Mouse (Mus musculus) forebrain, embryonic 10.5 days (tissue): ENCODE data around the gene C130032M10Rik. TPM values are rescaled to one million over a fixed set of nuclear protein-coding genes. Genes with fewer than 3 reads are reported as not detected.

ENCODE experiments used
- DNase-seq: peaks from one replicate; pipeline ENCODE4 v3.0.0-alpha.2; 2017; ENCODE audit warnings: low spot score; ENCODE audit errors: extremely low spot score
- H3K27ac ChIP-seq: fragments of 300-500 bp; sonication (generic); 2 replicates; pipeline ENCODE4 v1.5.1; 2016; ENCODE audit warnings: mild to moderate bottlenecking
- H3K27me3 ChIP-seq: fragments of 300-500 bp; sonication (generic); 2 replicates; pipeline ENCODE4 v1.6.1; 2016; ENCODE audit warnings: mild to moderate bottlenecking; ENCODE audit not compliant: poor library complexity, severe bottlenecking
- H3K36me3 ChIP-seq: fragments of 300-500 bp; sonication (generic); replicated peaks from 2 replicates; pipeline ENCODE4 v1.6.1; 2016; ENCODE audit warnings: mild to moderate bottlenecking, moderate library complexity
- H3K4me1 ChIP-seq: fragments of 300-500 bp; sonication (generic); 2 replicates; pipeline ENCODE4 v1.6.1; 2016
- H3K4me3 ChIP-seq: fragments of 300-500 bp; sonication (generic); 2 replicates; pipeline ENCODE4 v1.5.1; 2016; ENCODE audit warnings: mild to moderate bottlenecking, moderate library complexity
- H3K9me3 ChIP-seq: fragments of 300-500 bp; sonication (generic); 2 replicates; pipeline ENCODE4 v1.6.1; 2016; ENCODE audit warnings: mild to moderate bottlenecking, moderate library complexity
- WGBS: fragments of 180-500 bp; shearing (Covaris S2); methylation state at CpG from one replicate; pipeline ENCODE4 v1.1.7; 2016; 5-methylcytosine and 5-hydroxymethylcytosine counted together
- polyA plus RNA-seq: library from polyadenylated mRNA; unstranded; fragments of >200 nt; fragmentation: Nextera tagmentation; extraction: Ambion mirVana; gene quantifications from 2 replicates; pipeline ENCODE4 v1.2.1, GENCODE M21; 2016

The C130032M10Rik gene
- polyA plus RNA-seq, 1 experiment from 2014 or later, result 1.2 TPM

DNA sequence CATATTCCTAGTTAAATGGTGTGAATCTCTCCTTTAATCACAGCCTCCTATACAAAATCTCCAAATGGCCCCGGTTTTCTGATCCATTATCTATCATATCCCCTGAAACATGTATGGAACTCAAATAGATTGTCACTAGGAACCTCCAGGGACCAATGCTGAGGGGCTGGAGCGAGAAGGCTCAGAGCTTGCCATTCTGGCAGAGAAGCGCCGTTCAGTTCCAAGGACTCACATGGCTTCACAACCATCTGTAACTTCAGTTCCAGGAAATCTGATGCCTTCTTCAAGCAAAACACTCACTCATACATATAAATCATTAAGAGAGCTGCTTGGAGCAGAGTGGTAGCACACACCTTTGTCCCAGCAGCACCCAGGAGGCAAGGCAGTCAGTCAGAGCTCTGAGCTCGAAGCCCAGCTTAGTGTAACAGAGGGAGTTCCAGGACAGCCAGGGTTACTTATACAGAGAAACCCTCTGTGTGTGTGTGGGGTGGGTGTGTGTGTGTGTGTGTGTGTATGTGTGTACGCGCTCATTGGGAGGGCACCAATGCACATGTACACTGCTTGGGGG is 23.6 kb downstream of the C130032M10Rik start:
- Histone ChIP-seq H3K4me3 (no peak overlapping the region), H3K9me3 (no peaks in the 10 kb centered on the region), H3K4me1 (peaks cover 91% of the 10 kb centered on the region), H3K27ac (0 out of 2 replicates have a peak overlapping the region, but pooled peaks have one; percentile 27), H3K36me3 (peaks cover 12% of the 10 kb centered on the region), H3K27me3 (no peaks in the 10 kb centered on the region)
- DNase-seq, result no peak
- WGBS, result 84% methylated on average over 7 of the region's 7 CpGs

- Histone ChIP-seq H3K9me3 (no peaks in the 10 kb centered on the region), H3K36me3 (peaks cover 12% of the 10 kb centered on the region), H3K4me3 (no peak overlapping the region), H3K27ac (peak overlapping the region; percentile 44; the same call in 1 of the 2 replicates), H3K4me1 (peaks cover 91% of the 10 kb centered on the region), H3K27me3 (no peaks in the 10 kb centered on the region)
- DNase-seq, result no peak
- WGBS, result 46% methylated on average over 1 of the region's 1 CpGs
These were observed 25.8 kb downstream of the C130032M10Rik start for GRCm38 (mm10) chr9:114541279-114541741.

DNA sequence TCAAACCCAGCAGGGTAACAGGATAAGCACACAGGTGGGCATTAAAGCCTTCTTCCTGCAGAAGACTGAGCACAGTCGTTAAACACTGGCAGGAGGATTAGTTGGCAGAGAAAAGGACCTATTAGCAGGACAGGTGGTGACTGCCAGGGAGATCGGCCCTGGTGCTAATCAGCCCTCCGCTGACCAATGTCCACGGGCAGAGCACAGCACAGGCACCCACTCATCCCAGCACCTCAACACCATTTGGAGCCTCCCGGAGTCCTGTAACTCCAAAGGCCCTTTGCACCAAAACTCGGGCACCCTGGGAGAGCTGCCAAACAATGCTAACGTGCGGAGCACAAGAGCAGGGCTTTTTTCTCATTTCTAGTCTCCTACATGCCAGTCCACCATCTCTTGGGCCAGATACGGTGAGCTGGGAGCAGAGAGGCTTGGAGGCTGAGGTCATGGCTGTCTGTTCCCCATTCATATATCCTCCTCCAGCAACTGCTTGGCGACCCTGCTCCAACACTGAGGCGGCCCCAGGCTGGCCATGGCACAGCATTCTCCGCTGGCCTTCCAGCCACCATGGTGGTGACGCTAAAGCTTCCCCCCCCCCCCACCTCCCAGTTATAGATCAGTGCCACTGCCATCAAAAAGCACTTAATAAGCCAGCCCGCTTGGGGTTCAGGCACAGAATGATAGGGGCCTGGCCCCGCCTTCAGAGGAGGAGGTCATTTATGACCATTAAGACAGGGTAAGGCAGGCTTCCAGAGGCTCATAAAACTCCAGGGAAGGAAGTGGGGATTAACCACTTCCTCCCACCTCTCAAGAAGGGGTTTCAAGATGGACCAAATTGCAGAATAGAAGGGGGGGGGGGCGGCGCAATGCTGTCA is 28.6 kb downstream of the C130032M10Rik start:
- no peak for DNase-seq
- H3K27me3 ChIP-seq, result no peaks in the 10 kb centered on the region; the same call in 1 of the 2 replicates
- peak overlapping the region; percentile 40; the same call in 1 of the 2 replicates for H3K27ac ChIP-seq
- H3K36me3 ChIP-seq, result peaks cover 12% of the 10 kb centered on the region
- no peaks in the 10 kb centered on the region for H3K9me3 ChIP-seq
- H3K4me3 ChIP-seq, result no peak overlapping the region
- peaks cover 91% of the 10 kb centered on the region for H3K4me1 ChIP-seq
- WGBS, result 73% methylated on average over 17 of the region's 17 CpGs

DNA sequence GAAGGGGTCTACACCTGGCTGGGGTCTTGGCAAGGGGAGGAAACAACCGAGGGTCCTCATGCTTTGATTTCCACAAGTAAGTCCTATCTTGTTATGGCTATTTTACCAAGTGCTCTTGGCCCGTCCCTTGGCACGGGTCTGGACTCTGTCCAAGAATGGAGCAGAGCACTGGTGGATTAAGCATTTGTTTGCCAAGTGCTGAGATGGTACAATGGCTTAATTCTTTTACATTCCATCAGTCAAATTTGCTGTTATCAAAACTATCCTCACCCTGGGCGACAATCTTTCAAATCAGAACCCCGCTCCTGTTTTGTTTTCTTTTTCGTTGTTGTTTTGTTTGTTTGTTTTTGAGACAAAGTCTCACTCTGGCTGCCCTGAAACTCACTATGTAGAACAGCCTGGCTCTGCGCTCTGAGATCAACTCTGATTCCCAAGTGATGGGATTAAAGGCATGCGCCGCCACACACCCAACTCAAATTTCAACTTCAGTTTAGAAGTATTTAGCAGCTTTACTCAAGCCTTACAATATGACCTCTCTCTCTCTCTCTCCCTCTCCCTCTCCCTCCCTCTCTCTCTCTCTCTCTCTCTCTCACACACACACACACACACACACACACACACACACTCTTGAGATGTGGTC is 29.4 kb downstream of the C130032M10Rik start:
- Histone ChIP-seq H3K36me3 (peaks cover 12% of the 10 kb centered on the region), H3K9me3 (no peaks in the 10 kb centered on the region), H3K27me3 (no peaks in the 10 kb centered on the region; the same call in 1 of the 2 replicates), H3K27ac (peak overlapping the region; percentile 69), H3K4me1 (peaks cover 95% of the 10 kb centered on the region), H3K4me3 (no peak overlapping the region)
- 45% methylated on average over 9 of the region's 9 CpGs for WGBS
- no peak for DNase-seq

GRCm38 (mm10) chr9:114546765-114547164 is 31.3 kb downstream of the C130032M10Rik start:
- DNase-seq, result no peak
- H3K27me3 ChIP-seq, result no peaks in the 10 kb centered on the region; the same call in 1 of the 2 replicates
- peaks cover 93% of the 10 kb centered on the region for H3K4me1 ChIP-seq
- no peak overlapping the region for H3K4me3 ChIP-seq
- no peaks in the 10 kb centered on the region for H3K9me3 ChIP-seq
- peaks cover under 1% of the 10 kb centered on the region for H3K36me3 ChIP-seq
- H3K27ac ChIP-seq, result peak overlapping the region; percentile 73; the same call in 1 of the 2 replicates
- 71% methylated on average over 12 of the region's 12 CpGs for WGBS

DNA sequence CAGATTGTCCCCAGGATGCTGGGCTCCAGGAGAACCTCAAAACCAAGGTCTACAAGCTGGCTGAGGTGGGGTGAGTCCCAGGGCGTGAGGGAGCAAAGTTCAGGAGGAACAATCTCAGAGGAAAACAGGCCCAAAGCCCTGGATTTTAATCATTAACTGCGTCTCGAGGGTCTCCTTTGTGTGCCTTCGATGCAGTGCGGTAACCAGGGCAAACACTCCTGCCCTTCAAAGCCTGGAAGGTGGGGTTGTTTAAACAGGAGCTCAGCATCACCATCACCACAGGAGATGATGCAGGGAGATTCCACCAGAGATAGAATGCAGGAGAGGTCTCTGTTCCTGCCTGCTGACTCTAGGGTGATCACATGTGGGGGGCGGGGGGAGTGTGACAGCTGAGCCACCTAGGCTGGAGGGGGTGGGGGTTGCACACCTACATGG is 32.2 kb downstream of the C130032M10Rik start:
- 18% methylated on average over 6 of the region's 6 CpGs for WGBS

DNA sequence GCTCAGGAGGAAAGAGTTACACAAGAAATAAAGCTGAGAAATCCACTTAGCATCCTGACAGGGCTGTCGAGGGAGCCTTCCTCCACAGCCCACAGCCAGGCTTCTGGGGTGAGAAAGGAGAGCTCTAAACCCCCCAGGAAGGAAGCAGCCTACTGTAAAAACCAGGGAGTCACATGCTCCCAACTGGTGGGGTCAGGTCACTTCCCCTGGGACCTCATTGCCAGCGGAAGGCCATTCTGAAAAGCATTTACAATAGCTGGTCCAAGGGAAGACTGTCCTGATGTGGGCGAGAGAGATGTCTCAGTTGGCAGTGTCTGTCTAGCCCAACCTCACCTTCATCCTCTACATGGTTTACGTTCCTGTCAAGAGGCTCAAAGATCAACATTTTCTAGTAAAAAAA is 33.0 kb downstream of the C130032M10Rik start:
- Histone ChIP-seq H3K36me3 (peaks cover 16% of the 10 kb centered on the region), H3K9me3 (no peaks in the 10 kb centered on the region), H3K27me3 (no peaks in the 10 kb centered on the region; the same call in 1 of the 2 replicates), H3K4me1 (peaks cover 88% of the 10 kb centered on the region), H3K4me3 (peak overlapping the region; percentile 21; the same call in 1 of the 2 replicates), H3K27ac (peak overlapping the region; percentile 73)
- WGBS, result 30% methylated on average over 4 of the region's 4 CpGs
- no peak for DNase-seq

More for the DNA sequence above, 32.2 kb downstream of the C130032M10Rik start:
- no peak for DNase-seq
- peak overlapping the region; percentile 73 for H3K27ac ChIP-seq
- H3K9me3 ChIP-seq, result no peaks in the 10 kb centered on the region
- peaks cover 9% of the 10 kb centered on the region for H3K36me3 ChIP-seq
- peak overlapping the region; percentile 11; the same call in 1 of the 2 replicates for H3K4me3 ChIP-seq
- no peaks in the 10 kb centered on the region; the same call in 1 of the 2 replicates for H3K27me3 ChIP-seq
- H3K4me1 ChIP-seq, result peaks cover 91% of the 10 kb centered on the region

- H3K9me3 ChIP-seq, result no peaks in the 10 kb centered on the region
- DNase-seq, result peak; percentile 59
- peaks cover 85% of the 10 kb centered on the region for H3K4me1 ChIP-seq
- H3K36me3 ChIP-seq, result peaks cover 19% of the 10 kb centered on the region
- no peaks in the 10 kb centered on the region; the same call in 1 of the 2 replicates for H3K27me3 ChIP-seq
- H3K27ac ChIP-seq, result peak overlapping the region; percentile 73
- WGBS, result 11% methylated on average over 5 of the region's 5 CpGs
- H3K4me3 ChIP-seq, result peak overlapping the region; percentile 21
These were observed 33.6 kb downstream of the C130032M10Rik start for GRCm38 (mm10) chr9:114549117-114549516.

- no peaks in the 10 kb centered on the region; the same call in 1 of the 2 replicates for H3K27me3 ChIP-seq
- H3K4me1 ChIP-seq, result peaks cover 85% of the 10 kb centered on the region
- peak overlapping the region; percentile 68 for H3K27ac ChIP-seq
- no peaks in the 10 kb centered on the region for H3K9me3 ChIP-seq
- WGBS, result 9% methylated on average over 6 of the region's 6 CpGs
- no peak overlapping the region for H3K4me3 ChIP-seq
- DNase-seq, result no peak
- peaks cover 22% of the 10 kb centered on the region for H3K36me3 ChIP-seq
These were observed 34.5 kb downstream of the C130032M10Rik start for GRCm38 (mm10) chr9:114550033-114550432.

DNA sequence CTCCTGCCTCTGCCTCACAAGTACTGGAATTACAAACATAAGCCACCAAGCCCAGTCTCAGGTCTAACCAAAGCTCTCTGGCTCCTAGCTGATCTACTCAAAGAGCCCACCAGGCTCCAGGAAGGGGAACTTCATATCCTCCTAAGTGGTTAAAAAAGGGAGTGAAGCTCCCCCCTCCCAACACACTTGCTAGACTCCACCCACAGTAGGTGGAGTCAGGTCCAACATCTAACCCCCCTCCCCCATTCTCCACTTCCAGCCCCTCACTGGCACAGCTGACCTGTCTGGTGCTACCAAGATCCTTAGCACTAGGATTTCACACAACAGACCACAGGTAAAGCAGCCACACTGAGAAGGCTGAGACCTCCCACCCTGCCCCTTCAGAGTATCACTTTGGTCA is 38.3 kb downstream of the C130032M10Rik start:
- H3K27ac ChIP-seq, result no peak overlapping the region
- no peaks in the 10 kb centered on the region for H3K27me3 ChIP-seq
- H3K9me3 ChIP-seq, result no peaks in the 10 kb centered on the region
- peaks cover 82% of the 10 kb centered on the region for H3K4me1 ChIP-seq
- no peak for DNase-seq
- no peak overlapping the region for H3K4me3 ChIP-seq
- H3K36me3 ChIP-seq, result peaks cover 22% of the 10 kb centered on the region

GRCm38 (mm10) chr9:114554355-114554979 is 39.0 kb downstream of the C130032M10Rik start:
- H3K27ac ChIP-seq, result no peak overlapping the region
- H3K9me3 ChIP-seq, result no peaks in the 10 kb centered on the region
- 79% methylated on average over 5 of the region's 5 CpGs for WGBS
- no peak for DNase-seq
- H3K4me3 ChIP-seq, result no peak overlapping the region
- peaks cover 22% of the 10 kb centered on the region for H3K36me3 ChIP-seq
- peaks cover 82% of the 10 kb centered on the region for H3K4me1 ChIP-seq
- no peaks in the 10 kb centered on the region for H3K27me3 ChIP-seq

GRCm38 (mm10) chr9:114556276-114556855 is 40.9 kb downstream of the C130032M10Rik start:
- no peak overlapping the region for H3K4me3 ChIP-seq
- no peak for DNase-seq
- peaks cover 84% of the 10 kb centered on the region for H3K4me1 ChIP-seq
- WGBS, result 38% methylated on average over 10 of the region's 10 CpGs
- no peaks in the 10 kb centered on the region for H3K9me3 ChIP-seq
- H3K36me3 ChIP-seq, result peaks cover 22% of the 10 kb centered on the region
- H3K27me3 ChIP-seq, result no peaks in the 10 kb centered on the region; the same call in 1 of the 2 replicates
- no peak overlapping the region for H3K27ac ChIP-seq
